Mouse (Mus musculus) liver, embryonic 12.5 days (tissue): ENCODE measurements around the gene Dph6. TPM values are rescaled to one million over a fixed set of nuclear protein-coding genes. Genes with fewer than 3 reads are reported as not detected.
"Not testable (repeated sequence)": the region's sequence is repeated elsewhere in the genome, so short reads cannot be mapped to it uniquely, and the experiment has no call there.

Source experiments
- ATAC-seq: fragments of 200-750 bp; cut with Nextera tagmentation; 2 replicates; pipeline ENCODE4 v1.8.0; 2017; ENCODE audit warnings: moderate number of reproducible peaks, mild to moderate bottlenecking, moderate library complexity
- H3K27ac ChIP-seq: fragments of 300-500 bp; sonication (generic); 2 replicates; pipeline ENCODE4 v1.5.1; 2016; ENCODE audit warnings: mild to moderate bottlenecking
- H3K27me3 ChIP-seq: fragments of 300-500 bp; sonication (generic); replicated peaks from 2 replicates; pipeline ENCODE4 v1.6.1; 2016; ENCODE audit warnings: mild to moderate bottlenecking, moderate library complexity
- H3K36me3 ChIP-seq: fragments of 300-500 bp; sonication (generic); 2 replicates; pipeline ENCODE4 v1.6.1; 2016; ENCODE audit warnings: mild to moderate bottlenecking, moderate library complexity
- H3K4me1 ChIP-seq: fragments of 300-500 bp; sonication (generic); 2 replicates; pipeline ENCODE4 v1.6.1; 2016
- H3K4me2 ChIP-seq: fragments of 300-500 bp; sonication (generic); 2 replicates; pipeline ENCODE4 v1.6.1; 2016; ENCODE audit warnings: mild to moderate bottlenecking, moderate library complexity
- H3K4me3 ChIP-seq: fragments of 300-500 bp; sonication (generic); 2 replicates; pipeline ENCODE4 v1.5.1; 2016; ENCODE audit warnings: mild to moderate bottlenecking, moderate library complexity
- H3K9ac ChIP-seq: fragments of 300-500 bp; sonication (generic); 2 replicates; pipeline ENCODE4 v1.6.1; 2016; ENCODE audit warnings: mild to moderate bottlenecking, moderate library complexity
- H3K9me3 ChIP-seq: fragments of 300-500 bp; sonication (generic); replicated peaks from 2 replicates; pipeline ENCODE4 v1.6.1; 2016; ENCODE audit warnings: mild to moderate bottlenecking, moderate library complexity
- WGBS: fragments of 180-500 bp; shearing (Covaris S2); methylation state at CpG from one replicate; pipeline ENCODE4 v1.1.7; 2016; ENCODE audit not compliant: insufficient replicate concordance; 5-methylcytosine and 5-hydroxymethylcytosine counted together
- polyA plus RNA-seq: library from polyadenylated mRNA; unstranded; fragments of >200 nt; fragmentation: Nextera tagmentation; extraction: Ambion mirVana; gene quantifications from 2 replicates; pipeline ENCODE4 v1.2.1, GENCODE M21; 2016

Gene Dph6
- polyA plus RNA-seq, 1 experiment from 2014 or later = 14.5 TPM

- WGBS = 70% methylated on average over 5 of the region's 5 CpGs
- no peak overlapping the region for H3K4me2 ChIP-seq
- H3K4me3 ChIP-seq = no peak overlapping the region
- H3K27me3 ChIP-seq = no peaks in the 10 kb centered on the region
- peaks cover 7% of the 10 kb centered on the region; the same call in 1 of the 2 replicates for H3K4me1 ChIP-seq
- H3K36me3 ChIP-seq = no peaks in the 10 kb centered on the region
- H3K9me3 ChIP-seq = no peaks in the 10 kb centered on the region
- no peak for ATAC-seq
- no peak overlapping the region for H3K9ac ChIP-seq
- H3K27ac ChIP-seq = no peak overlapping the region
Measured at GRCm38 (mm10) chr2:114621781-114622549, 32.8 kb downstream of the Dph6 start.

GRCm38 (mm10) chr2:114611576-114611975, 43.2 kb downstream of the Dph6 start:
- H3K36me3 ChIP-seq = no peaks in the 10 kb centered on the region
- no peak overlapping the region for H3K27ac ChIP-seq
- no peaks in the 10 kb centered on the region for H3K9me3 ChIP-seq
- H3K4me1 ChIP-seq = peaks cover 7% of the 10 kb centered on the region; the same call in 1 of the 2 replicates
- H3K9ac ChIP-seq = no peak overlapping the region
- no peak overlapping the region for H3K4me2 ChIP-seq
- WGBS = 69% methylated on average over 2 of the region's 2 CpGs
- ATAC-seq = no peak
- no peak overlapping the region for H3K4me3 ChIP-seq
- no peaks in the 10 kb centered on the region for H3K27me3 ChIP-seq

GRCm38 (mm10) chr2:114610110-114610509, 44.7 kb downstream of the Dph6 start:
- Histone ChIP-seq H3K9ac (no peak overlapping the region), H3K4me3 (no peak overlapping the region), H3K9me3 (no peaks in the 10 kb centered on the region), H3K4me1 (peaks cover 7% of the 10 kb centered on the region; the same call in 1 of the 2 replicates), H3K36me3 (no peaks in the 10 kb centered on the region), H3K27ac (no peak overlapping the region), H3K4me2 (no peak overlapping the region), H3K27me3 (no peaks in the 10 kb centered on the region)
- 57% methylated on average over 2 of the region's 2 CpGs for WGBS
- ATAC-seq = peak; percentile 49; the same call in 1 of the 2 replicates

GRCm38 (mm10) chr2:114605202-114605601, 49.6 kb downstream of the Dph6 start:
- not testable (repeated sequence) for ATAC-seq, H3K4me2 ChIP-seq, H3K9ac ChIP-seq, H3K4me1 ChIP-seq, H3K4me3 ChIP-seq, H3K27me3 ChIP-seq, H3K36me3 ChIP-seq, H3K27ac ChIP-seq, H3K9me3 ChIP-seq

- no peak overlapping the region for H3K4me2 ChIP-seq
- no peak overlapping the region for H3K9ac ChIP-seq
- no peaks in the 10 kb centered on the region for H3K4me1 ChIP-seq
- no peaks in the 10 kb centered on the region for H3K27me3 ChIP-seq
- no peak overlapping the region for H3K27ac ChIP-seq
- 63% methylated on average over 3 of the region's 3 CpGs for WGBS
- no peaks in the 10 kb centered on the region for H3K9me3 ChIP-seq
- H3K4me3 ChIP-seq = no peak overlapping the region
- no peak for ATAC-seq
- H3K36me3 ChIP-seq = no peaks in the 10 kb centered on the region
Measured at GRCm38 (mm10) chr2:114601174-114601573, 53.6 kb downstream of the Dph6 start.

- 33% methylated on average over 2 of the region's 2 CpGs for WGBS
- ATAC-seq = no peak
- H3K4me2 ChIP-seq = no peak overlapping the region
- H3K36me3 ChIP-seq = no peaks in the 10 kb centered on the region
- no peaks in the 10 kb centered on the region for H3K9me3 ChIP-seq
- H3K4me1 ChIP-seq = no peaks in the 10 kb centered on the region
- no peak overlapping the region for H3K9ac ChIP-seq
- no peak overlapping the region for H3K27ac ChIP-seq
- no peak overlapping the region for H3K4me3 ChIP-seq
- no peaks in the 10 kb centered on the region for H3K27me3 ChIP-seq
Measured at GRCm38 (mm10) chr2:114599793-114600192, 55.0 kb downstream of the Dph6 start.

- Histone ChIP-seq H3K4me1 (no peaks in the 10 kb centered on the region), H3K36me3 (no peaks in the 10 kb centered on the region), H3K27ac (no peak overlapping the region), H3K4me2 (no peak overlapping the region), H3K9me3 (no peaks in the 10 kb centered on the region), H3K4me3 (no peak overlapping the region), H3K27me3 (no peaks in the 10 kb centered on the region), H3K9ac (no peak overlapping the region)
- no peak for ATAC-seq
- 73% methylated on average over 5 of the region's 5 CpGs for WGBS
Measured at GRCm38 (mm10) chr2:114593393-114593792, 61.4 kb downstream of the Dph6 start.

- H3K27me3 ChIP-seq = no peaks in the 10 kb centered on the region
- no peak overlapping the region for H3K4me3 ChIP-seq
- H3K9ac ChIP-seq = no peak overlapping the region
- 68% methylated on average over 2 of the region's 2 CpGs for WGBS
- no peak for ATAC-seq
- H3K27ac ChIP-seq = no peak overlapping the region
- H3K4me2 ChIP-seq = no peak overlapping the region
- H3K4me1 ChIP-seq = no peaks in the 10 kb centered on the region
- H3K36me3 ChIP-seq = no peaks in the 10 kb centered on the region
- H3K9me3 ChIP-seq = no peaks in the 10 kb centered on the region
Measured at GRCm38 (mm10) chr2:114580714-114581113, 74.0 kb downstream of the Dph6 start.

- WGBS = 58% methylated on average over 2 of the region's 2 CpGs
Measured at GRCm38 (mm10) chr2:114543000-114543622, 111.7 kb downstream of the Dph6 start.

GRCm38 (mm10) chr2:114542325-114542724, 112.4 kb downstream of the Dph6 start:
- Histone ChIP-seq H3K36me3 (no peaks in the 10 kb centered on the region), H3K27me3 (no peaks in the 10 kb centered on the region), H3K9ac (no peak overlapping the region), H3K4me2 (no peak overlapping the region), H3K27ac (no peak overlapping the region), H3K4me1 (no peaks in the 10 kb centered on the region), H3K4me3 (no peak overlapping the region), H3K9me3 (no peaks in the 10 kb centered on the region)
- 82% methylated on average over 2 of the region's 2 CpGs for WGBS
- no peak for ATAC-seq

More at GRCm38 (mm10) chr2:114543000-114543622, 111.7 kb downstream of the Dph6 start:
- no peaks in the 10 kb centered on the region for H3K27me3 ChIP-seq
- no peak overlapping the region for H3K9ac ChIP-seq
- H3K4me1 ChIP-seq = no peaks in the 10 kb centered on the region
- no peak for ATAC-seq
- no peak overlapping the region for H3K4me3 ChIP-seq
- H3K27ac ChIP-seq = no peak overlapping the region
- no peak overlapping the region for H3K4me2 ChIP-seq
- no peaks in the 10 kb centered on the region for H3K36me3 ChIP-seq
- H3K9me3 ChIP-seq = no peaks in the 10 kb centered on the region

GRCm38 (mm10) chr2:114540416-114540815, 114.3 kb downstream of the Dph6 start:
- no peaks in the 10 kb centered on the region for H3K27me3 ChIP-seq
- 73% methylated on average over 6 of the region's 6 CpGs for WGBS

GRCm38 (mm10) chr2:114536032-114536431, 118.7 kb downstream of the Dph6 start:
- H3K36me3 ChIP-seq = 0 out of 2 replicates have a peak, but pooled peaks cover 2% of the 10 kb centered on the region
- no peak overlapping the region for H3K9ac ChIP-seq
- 11% methylated on average over 1 of the region's 1 CpGs for WGBS
- no peak overlapping the region for H3K4me2 ChIP-seq
- H3K27ac ChIP-seq = no peak overlapping the region
- H3K27me3 ChIP-seq = no peaks in the 10 kb centered on the region
- H3K9me3 ChIP-seq = no peaks in the 10 kb centered on the region
- H3K4me3 ChIP-seq = no peak overlapping the region
- peaks cover 5% of the 10 kb centered on the region for H3K4me1 ChIP-seq
- peak; percentile 89 for ATAC-seq

More at GRCm38 (mm10) chr2:114540416-114540815, 114.3 kb downstream of the Dph6 start:
- no peaks in the 10 kb centered on the region for H3K36me3 ChIP-seq
- no peak for ATAC-seq
- no peak overlapping the region for H3K27ac ChIP-seq
- no peaks in the 10 kb centered on the region for H3K9me3 ChIP-seq
- H3K4me3 ChIP-seq = no peak overlapping the region
- H3K4me2 ChIP-seq = no peak overlapping the region
- peaks cover 5% of the 10 kb centered on the region for H3K4me1 ChIP-seq
- H3K9ac ChIP-seq = no peak overlapping the region
